Mouse (Mus musculus): Measurements from ENCODE around the gene Gm12887. TPM values are rescaled to one million over a fixed set of nuclear protein-coding genes. Genes with fewer than 3 reads are reported as not detected.

Gene Gm12887
- polyA plus RNA-seq (2012; rRNA removed): not detected in 2 replicates

DNA sequence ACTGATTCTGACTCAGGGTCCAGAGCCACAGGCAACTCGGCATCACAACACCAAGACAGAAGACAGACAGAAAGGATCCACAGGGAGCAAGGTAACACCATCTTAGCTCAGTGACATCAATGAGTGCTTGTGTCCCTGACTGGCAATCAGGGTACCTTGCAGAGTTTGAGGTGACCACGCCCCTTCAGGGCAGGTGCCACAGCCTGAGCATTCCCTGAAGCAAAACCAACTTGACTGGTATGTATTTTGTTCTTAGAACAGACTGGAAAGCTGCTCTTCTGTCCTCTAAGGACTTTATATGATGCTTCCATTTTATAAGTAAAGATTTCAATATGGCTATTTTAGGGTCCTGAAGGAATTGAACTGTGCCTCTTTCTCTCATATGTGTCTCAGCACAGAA lies at the start of gene Gm12887:
Gene Gm12887 (minus strand): TSS at position 101 of the 400 bp plus-strand sequence.
- no peak within 1 kb of the TSS for H3K4me3 ChIP-seq (ENCODE audit: control insufficient read depth, insufficient read depth, low read length)
- DNase-seq: no peak
- no peaks in the 10 kb centered on the region for H3K36me3 ChIP-seq (ENCODE audit: control insufficient read depth, insufficient read depth, low read length)
- TF ChIP-seq POLR2A (IDR thresholded peaks at IDR 0.05; ENCODE audit: control insufficient read depth, extremely low read depth, insufficient read depth, low read length, poor library complexity): no peak
- no peak for TF ChIP-seq CTCF (IDR thresholded peaks at IDR 0.05; ENCODE audit: borderline replicate concordance, control insufficient read depth, extremely low read depth, insufficient read depth, low read length, poor library complexity)
- H3K27me3 ChIP-seq (ENCODE audit: control insufficient read depth, insufficient read depth, low read length): no peaks in the 10 kb centered on the region; the same call in 1 of the 2 replicates
- H3K27ac ChIP-seq (ENCODE audit: control insufficient read depth, insufficient read depth, low read length): no peak within 1 kb of the TSS
- H3K4me1 ChIP-seq (replicated peaks; ENCODE audit: control insufficient read depth, insufficient read depth, low read length): no peaks in the 10 kb centered on the region
- 49% methylated on average over 2 of the region's 2 CpGs for WGBS

DNA sequence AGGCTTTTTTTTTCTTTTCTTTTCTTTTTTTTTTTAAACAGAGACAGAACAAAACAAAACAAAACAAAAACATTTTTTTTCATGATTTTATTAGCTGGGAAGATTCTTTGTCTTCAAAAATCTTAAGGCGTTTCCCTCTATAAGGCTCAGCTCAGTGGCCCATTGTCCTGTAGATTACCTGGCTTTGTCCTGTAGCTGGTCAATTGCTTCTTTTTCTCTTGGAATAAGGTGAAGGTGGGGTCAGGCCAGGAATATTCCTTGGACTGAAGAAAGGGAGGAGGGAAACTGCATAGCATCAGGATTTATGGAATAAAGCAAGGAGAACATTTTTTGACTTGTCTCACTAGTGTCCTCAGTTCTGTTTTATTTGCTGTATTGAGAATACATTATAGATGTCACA lies 35.1 kb upstream of the Gm12887 start:
- no peaks in the 10 kb centered on the region for H3K4me1 ChIP-seq (replicated peaks; ENCODE audit: control insufficient read depth, insufficient read depth, low read length)
- H3K36me3 ChIP-seq (ENCODE audit: control insufficient read depth, insufficient read depth, low read length): no peaks in the 10 kb centered on the region
- no peak for DNase-seq
- H3K27me3 ChIP-seq (ENCODE audit: control insufficient read depth, insufficient read depth, low read length): no peaks in the 10 kb centered on the region
- no peak overlapping the region for H3K4me3 ChIP-seq (ENCODE audit: control insufficient read depth, insufficient read depth, low read length)
- TF ChIP-seq CTCF (IDR thresholded peaks at IDR 0.05; ENCODE audit: borderline replicate concordance, control insufficient read depth, extremely low read depth, insufficient read depth, low read length, poor library complexity): no peak
- TF ChIP-seq POLR2A (IDR thresholded peaks at IDR 0.05; ENCODE audit: control insufficient read depth, extremely low read depth, insufficient read depth, low read length, poor library complexity): no peak
- H3K27ac ChIP-seq (ENCODE audit: control insufficient read depth, insufficient read depth, low read length): no peak overlapping the region
- WGBS: 94% methylated on average over 1 of the region's 1 CpGs

Other genes with a start within 250 kb of the Gm12887 start
- gene Gm12886, start 199.0 kb downstream of the Gm12887 start, polyA plus RNA-seq (2012; rRNA removed): not detected in 2 replicates

Measured in thymus, adult 2 months (tissue).